Mouse (Mus musculus) neural tube, embryonic 12.5 days (tissue): ENCODE measurements at regions not wholly inside any gene's neighbourhood (a gene's known extent, or its start where the extent isn't known, plus 50 kb on each side); places are given as distances from the start of the nearest gene placed in this dataset.

Experiments
- ATAC-seq: fragments of 200-750 bp; cut with Nextera tagmentation; 2 replicates; pipeline ENCODE4 v1.8.0; 2017; ENCODE audit warnings: low read depth, mild to moderate bottlenecking, moderate TSS enrichment, moderate library complexity; ENCODE audit not compliant: low FRiP score
- H3K27ac ChIP-seq: fragments of 300-500 bp; sonication (generic); 2 replicates; pipeline ENCODE4 v1.5.1; 2016
- H3K27me3 ChIP-seq: fragments of 300-500 bp; sonication (generic); replicated peaks from 2 replicates; pipeline ENCODE4 v1.6.1; 2016; ENCODE audit warnings: mild to moderate bottlenecking
- H3K36me3 ChIP-seq: fragments of 300-500 bp; sonication (generic); 2 replicates; pipeline ENCODE4 v1.6.1; 2016; ENCODE audit warnings: mild to moderate bottlenecking
- H3K4me1 ChIP-seq: fragments of 300-500 bp; sonication (generic); 2 replicates; pipeline ENCODE4 v1.6.1; 2016
- H3K4me2 ChIP-seq: fragments of 300-500 bp; sonication (generic); replicated peaks from 2 replicates; pipeline ENCODE4 v1.6.1; 2016; ENCODE audit warnings: mild to moderate bottlenecking
- H3K4me3 ChIP-seq: fragments of 300-500 bp; sonication (generic); 2 replicates; pipeline ENCODE4 v1.5.1; 2016
- H3K9ac ChIP-seq: fragments of 300-500 bp; sonication (generic); 2 replicates; pipeline ENCODE4 v1.6.1; 2016; ENCODE audit warnings: mild to moderate bottlenecking
- H3K9me3 ChIP-seq: fragments of 300-500 bp; sonication (generic); 2 replicates; pipeline ENCODE4 v1.6.1; 2016; ENCODE audit warnings: mild to moderate bottlenecking
- WGBS: fragments of 180-500 bp; shearing (Covaris S2); methylation state at CpG from one replicate; pipeline ENCODE4 v1.1.7; 2016; 5-methylcytosine and 5-hydroxymethylcytosine counted together

- Histone ChIP-seq H3K27ac (no peak overlapping the region), H3K4me2 (no peak overlapping the region), H3K4me1 (no peaks in the 10 kb centered on the region), H3K27me3 (no peaks in the 10 kb centered on the region), H3K9ac (no peak overlapping the region), H3K9me3 (no peaks in the 10 kb centered on the region), H3K36me3 (no peaks in the 10 kb centered on the region), H3K4me3 (no peak overlapping the region)
- ATAC-seq, result no peak
- 87% methylated on average over 6 of the region's 6 CpGs for WGBS
These were observed 267.4 kb downstream of the 1700009N14Rik start for GRCm38 (mm10) chr4:39717477-39717876.

- no peak for ATAC-seq
- WGBS, result 84% methylated on average over 7 of the region's 7 CpGs
- Histone ChIP-seq H3K36me3 (no peaks in the 10 kb centered on the region), H3K4me2 (no peak overlapping the region), H3K9ac (no peak overlapping the region), H3K27me3 (no peaks in the 10 kb centered on the region), H3K4me1 (no peaks in the 10 kb centered on the region), H3K9me3 (no peaks in the 10 kb centered on the region), H3K27ac (no peak overlapping the region), H3K4me3 (no peak overlapping the region)
These were observed 268.6 kb downstream of the 1700009N14Rik start for GRCm38 (mm10) chr4:39718691-39719090.

GRCm38 (mm10) chr4:39719951-39720350 lies 269.9 kb downstream of the 1700009N14Rik start:
- Histone ChIP-seq H3K36me3 (no peaks in the 10 kb centered on the region), H3K4me1 (no peaks in the 10 kb centered on the region), H3K4me3 (no peak overlapping the region), H3K9me3 (no peaks in the 10 kb centered on the region), H3K9ac (no peak overlapping the region), H3K4me2 (no peak overlapping the region), H3K27ac (no peak overlapping the region), H3K27me3 (no peaks in the 10 kb centered on the region)
- WGBS, result 86% methylated on average over 4 of the region's 4 CpGs
- no peak for ATAC-seq

GRCm38 (mm10) chr4:39721524-39721923 lies 271.4 kb downstream of the 1700009N14Rik start:
- Histone ChIP-seq H3K27me3 (no peaks in the 10 kb centered on the region), H3K36me3 (no peaks in the 10 kb centered on the region), H3K4me3 (no peak overlapping the region), H3K4me1 (no peaks in the 10 kb centered on the region), H3K4me2 (no peak overlapping the region), H3K9me3 (no peaks in the 10 kb centered on the region), H3K27ac (no peak overlapping the region), H3K9ac (no peak overlapping the region)
- WGBS, result 81% methylated on average over 7 of the region's 7 CpGs
- ATAC-seq, result no peak

DNA sequence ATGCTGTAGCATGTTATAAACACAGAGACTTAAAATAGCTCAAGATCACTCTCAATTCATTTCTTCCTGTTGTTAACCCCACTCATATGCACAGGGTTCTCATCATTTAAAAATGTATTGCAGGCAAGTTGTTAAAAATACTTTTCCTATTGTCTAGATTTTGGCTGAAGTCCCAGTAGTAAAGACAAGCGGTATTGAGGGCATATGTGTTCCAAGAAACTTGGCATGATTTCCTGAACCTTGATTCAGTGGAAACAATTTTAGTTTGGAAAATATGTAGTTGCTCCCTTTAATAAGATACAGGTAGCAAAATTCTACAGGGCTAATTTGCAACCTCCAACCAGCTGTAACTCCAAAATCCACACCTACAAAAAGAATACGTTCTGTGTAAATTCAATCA lies 315.5 kb downstream of the 1700009N14Rik start:
- Histone ChIP-seq H3K4me3 (no peak overlapping the region), H3K27me3 (no peaks in the 10 kb centered on the region), H3K4me1 (no peaks in the 10 kb centered on the region), H3K4me2 (no peak overlapping the region), H3K9ac (no peak overlapping the region), H3K9me3 (peaks cover 6% of the 10 kb centered on the region; the same call in 1 of the 2 replicates), H3K27ac (no peak overlapping the region), H3K36me3 (no peaks in the 10 kb centered on the region)
- 93% methylated on average over 2 of the region's 2 CpGs for WGBS
- ATAC-seq, result no peak

- H3K27me3 ChIP-seq, result no peaks in the 10 kb centered on the region
- no peaks in the 10 kb centered on the region for H3K9me3 ChIP-seq
- H3K36me3 ChIP-seq, result no peaks in the 10 kb centered on the region
- H3K9ac ChIP-seq, result no peak overlapping the region
- no peaks in the 10 kb centered on the region for H3K4me1 ChIP-seq
- no peak overlapping the region for H3K4me2 ChIP-seq
- 84% methylated on average over 5 of the region's 5 CpGs for WGBS
- H3K27ac ChIP-seq, result no peak overlapping the region
- no peak for ATAC-seq
- no peak overlapping the region for H3K4me3 ChIP-seq
These were observed 341.0 kb downstream of the 1700009N14Rik start for GRCm38 (mm10) chr4:39791096-39791495.

- no peaks in the 10 kb centered on the region for H3K4me1 ChIP-seq
- H3K27ac ChIP-seq, result no peak overlapping the region
- no peak overlapping the region for H3K4me3 ChIP-seq
- ATAC-seq, result no peak
- no peaks in the 10 kb centered on the region for H3K9me3 ChIP-seq
- H3K9ac ChIP-seq, result no peak overlapping the region
- no peak overlapping the region for H3K4me2 ChIP-seq
- WGBS, result 77% methylated on average over 3 of the region's 3 CpGs
- no peaks in the 10 kb centered on the region for H3K27me3 ChIP-seq
- H3K36me3 ChIP-seq, result no peaks in the 10 kb centered on the region
These were observed 332.9 kb upstream of the Aco1 start for GRCm38 (mm10) chr4:39809950-39810349.

GRCm38 (mm10) chr4:39812766-39813165 lies 330.1 kb upstream of the Aco1 start:
- ATAC-seq, result no peak
- Histone ChIP-seq H3K27ac (no peak overlapping the region), H3K36me3 (no peaks in the 10 kb centered on the region), H3K4me1 (no peaks in the 10 kb centered on the region), H3K4me2 (no peak overlapping the region), H3K27me3 (no peaks in the 10 kb centered on the region), H3K9ac (no peak overlapping the region), H3K4me3 (no peak overlapping the region), H3K9me3 (no peaks in the 10 kb centered on the region)
- 78% methylated on average over 4 of the region's 4 CpGs for WGBS

DNA sequence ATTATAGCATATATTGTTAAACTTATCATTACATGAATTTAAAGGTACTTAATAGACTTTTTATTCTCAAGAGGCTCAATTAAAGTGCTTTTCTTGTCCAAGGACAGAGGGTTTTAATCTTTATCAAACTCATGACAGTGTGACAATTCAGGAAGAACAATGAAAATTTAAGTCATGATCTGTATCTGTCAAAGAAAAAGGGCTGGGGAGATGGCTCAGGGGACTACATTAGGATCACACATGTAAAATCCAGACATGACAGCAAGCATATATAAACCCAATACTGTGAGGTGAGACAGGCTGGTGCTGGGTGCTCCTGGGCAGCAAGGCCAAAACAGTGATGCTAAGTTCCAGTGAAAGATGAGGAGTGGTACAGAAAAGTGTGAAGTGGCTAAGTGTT lies 327.3 kb upstream of the Aco1 start:
- H3K4me3 ChIP-seq, result no peak overlapping the region
- H3K9me3 ChIP-seq, result no peaks in the 10 kb centered on the region
- H3K27ac ChIP-seq, result no peak overlapping the region
- no peak for ATAC-seq
- H3K27me3 ChIP-seq, result no peaks in the 10 kb centered on the region
- no peak overlapping the region for H3K4me2 ChIP-seq
- H3K9ac ChIP-seq, result no peak overlapping the region
- no peaks in the 10 kb centered on the region for H3K36me3 ChIP-seq
- no peaks in the 10 kb centered on the region for H3K4me1 ChIP-seq

GRCm38 (mm10) chr4:39817675-39818074 lies 325.2 kb upstream of the Aco1 start:
- Histone ChIP-seq H3K36me3 (no peaks in the 10 kb centered on the region), H3K9ac (no peak overlapping the region), H3K4me3 (no peak overlapping the region), H3K27ac (no peak overlapping the region), H3K27me3 (no peaks in the 10 kb centered on the region), H3K4me1 (no peaks in the 10 kb centered on the region), H3K4me2 (no peak overlapping the region), H3K9me3 (no peaks in the 10 kb centered on the region)
- ATAC-seq, result no peak
- WGBS, result 91% methylated on average over 4 of the region's 4 CpGs

GRCm38 (mm10) chr4:39833634-39834033 lies 309.2 kb upstream of the Aco1 start:
- WGBS, result 69% methylated on average over 1 of the region's 1 CpGs
- H3K27ac ChIP-seq, result no peak overlapping the region
- H3K27me3 ChIP-seq, result no peaks in the 10 kb centered on the region
- H3K9ac ChIP-seq, result no peak overlapping the region
- no peaks in the 10 kb centered on the region for H3K4me1 ChIP-seq
- no peak for ATAC-seq
- H3K4me2 ChIP-seq, result no peak overlapping the region
- no peak overlapping the region for H3K4me3 ChIP-seq
- H3K9me3 ChIP-seq, result no peaks in the 10 kb centered on the region
- H3K36me3 ChIP-seq, result no peaks in the 10 kb centered on the region
